Mouse (Mus musculus): Measurements from ENCODE around the gene Crabp2. TPM values are rescaled to one million over a fixed set of nuclear protein-coding genes. Genes with fewer than 3 reads are reported as not detected.

The Crabp2 gene
- polyA plus RNA-seq, 1 experiment from 2014 or later: 19.4 TPM

- no peaks in the 10 kb centered on the region for H3K27me3 ChIP-seq (replicated peaks; ENCODE audit: control insufficient read depth, insufficient read depth, low read length)
- no peak for ATAC-seq
- H3K36me3 ChIP-seq (ENCODE audit: control insufficient read depth, insufficient read depth): no peaks in the 10 kb centered on the region
- no peaks in the 10 kb centered on the region for H3K9me3 ChIP-seq (ENCODE audit: control insufficient read depth, low read length)
- H3K27ac ChIP-seq (ENCODE audit: low read length): peak overlapping the region; percentile 96
- WGBS: under 1% methylated on average over 27 of the region's 27 CpGs
- H3K9ac ChIP-seq (replicated peaks; ENCODE audit: low read depth, low read length): peak overlapping the region; percentile 97
- peak overlapping the region; percentile 99 for H3K4me3 ChIP-seq (replicated peaks; ENCODE audit: low read length)
- H3K4me1 ChIP-seq (replicated peaks; ENCODE audit: control insufficient read depth, insufficient read depth, low read length): peaks cover 40% of the 10 kb centered on the region
- peak overlapping the region; percentile 93 for H3K4me2 ChIP-seq (ENCODE audit: low read length)
These were observed 41.2 kb upstream of the Crabp2 start for GRCm38 (mm10) chr3:87906981-87907857.

- Histone ChIP-seq H3K27me3 (replicated peaks; ENCODE audit: control insufficient read depth, insufficient read depth, low read length) (no peaks in the 10 kb centered on the region), H3K4me3 (replicated peaks; ENCODE audit: low read length) (peak overlapping the region; percentile 99), H3K9ac (replicated peaks; ENCODE audit: low read depth, low read length) (peak overlapping the region; percentile 97), H3K27ac (ENCODE audit: low read length) (peak overlapping the region; percentile 47; the same call in 1 of the 2 replicates), H3K4me2 (ENCODE audit: low read length) (peak overlapping the region; percentile 93), H3K4me1 (replicated peaks; ENCODE audit: control insufficient read depth, insufficient read depth, low read length) (peaks cover 40% of the 10 kb centered on the region), H3K36me3 (ENCODE audit: control insufficient read depth, insufficient read depth) (no peaks in the 10 kb centered on the region), H3K9me3 (ENCODE audit: control insufficient read depth, low read length) (no peaks in the 10 kb centered on the region)
- WGBS: 17% methylated on average over 1 of the region's 1 CpGs
- no peak for ATAC-seq
These were observed 40.6 kb upstream of the Crabp2 start for GRCm38 (mm10) chr3:87907906-87908305.

- no peak for ATAC-seq
- Histone ChIP-seq H3K27ac (ENCODE audit: low read length) (no peak overlapping the region), H3K27me3 (replicated peaks; ENCODE audit: control insufficient read depth, insufficient read depth, low read length) (no peaks in the 10 kb centered on the region), H3K4me2 (ENCODE audit: low read length) (no peak overlapping the region), H3K9me3 (ENCODE audit: control insufficient read depth, low read length) (no peaks in the 10 kb centered on the region), H3K4me3 (replicated peaks; ENCODE audit: low read length) (no peak overlapping the region), H3K9ac (replicated peaks; ENCODE audit: low read depth, low read length) (no peak overlapping the region), H3K4me1 (replicated peaks; ENCODE audit: control insufficient read depth, insufficient read depth, low read length) (peaks cover 40% of the 10 kb centered on the region), H3K36me3 (ENCODE audit: control insufficient read depth, insufficient read depth) (peaks cover 4% of the 10 kb centered on the region)
- WGBS: 91% methylated on average over 2 of the region's 2 CpGs
These were observed 39.1 kb upstream of the Crabp2 start for GRCm38 (mm10) chr3:87909381-87909780.

GRCm38 (mm10) chr3:87909874-87910273, 38.6 kb upstream of the Crabp2 start:
- H3K4me1 ChIP-seq (replicated peaks; ENCODE audit: control insufficient read depth, insufficient read depth, low read length): peaks cover 40% of the 10 kb centered on the region
- no peak for ATAC-seq
- peak overlapping the region; percentile 39 for H3K4me2 ChIP-seq (ENCODE audit: low read length)
- 0 out of 2 replicates have a peak overlapping the region, but pooled peaks have one; percentile 40 for H3K9ac ChIP-seq (replicated peaks; ENCODE audit: low read depth, low read length)
- WGBS: 5% methylated on average over 4 of the region's 4 CpGs
- no peaks in the 10 kb centered on the region for H3K9me3 ChIP-seq (ENCODE audit: control insufficient read depth, low read length)
- H3K27ac ChIP-seq (ENCODE audit: low read length): 0 out of 2 replicates have a peak overlapping the region, but pooled peaks have one; percentile 20
- H3K36me3 ChIP-seq (ENCODE audit: control insufficient read depth, insufficient read depth): peaks cover 7% of the 10 kb centered on the region
- H3K27me3 ChIP-seq (replicated peaks; ENCODE audit: control insufficient read depth, insufficient read depth, low read length): no peaks in the 10 kb centered on the region
- H3K4me3 ChIP-seq (replicated peaks; ENCODE audit: low read length): no peak overlapping the region

- Histone ChIP-seq H3K4me3 (replicated peaks; ENCODE audit: low read length) (peak overlapping the region; percentile 35), H3K4me2 (ENCODE audit: low read length) (peak overlapping the region; percentile 39), H3K27me3 (replicated peaks; ENCODE audit: control insufficient read depth, insufficient read depth, low read length) (no peaks in the 10 kb centered on the region), H3K9me3 (ENCODE audit: control insufficient read depth, low read length) (no peaks in the 10 kb centered on the region), H3K36me3 (ENCODE audit: control insufficient read depth, insufficient read depth) (peaks cover 9% of the 10 kb centered on the region), H3K27ac (ENCODE audit: low read length) (peak overlapping the region; percentile 57; the same call in 1 of the 2 replicates), H3K9ac (replicated peaks; ENCODE audit: low read depth, low read length) (0 out of 2 replicates have a peak overlapping the region, but pooled peaks have one; percentile 40), H3K4me1 (replicated peaks; ENCODE audit: control insufficient read depth, insufficient read depth, low read length) (peaks cover 40% of the 10 kb centered on the region)
- WGBS: 6% methylated on average over 12 of the region's 12 CpGs
- no peak for ATAC-seq
These were observed 37.8 kb upstream of the Crabp2 start for GRCm38 (mm10) chr3:87910573-87911141.

- Histone ChIP-seq H3K9ac (replicated peaks; ENCODE audit: low read depth, low read length) (no peak overlapping the region), H3K9me3 (ENCODE audit: control insufficient read depth, low read length) (no peaks in the 10 kb centered on the region), H3K4me2 (ENCODE audit: low read length) (no peak overlapping the region), H3K36me3 (ENCODE audit: control insufficient read depth, insufficient read depth) (peaks cover 17% of the 10 kb centered on the region), H3K27me3 (replicated peaks; ENCODE audit: control insufficient read depth, insufficient read depth, low read length) (no peaks in the 10 kb centered on the region), H3K27ac (ENCODE audit: low read length) (no peak overlapping the region), H3K4me1 (replicated peaks; ENCODE audit: control insufficient read depth, insufficient read depth, low read length) (peaks cover 26% of the 10 kb centered on the region), H3K4me3 (replicated peaks; ENCODE audit: low read length) (no peak overlapping the region)
- WGBS: 86% methylated on average over 7 of the region's 7 CpGs
- no peak for ATAC-seq
These were observed 35.0 kb upstream of the Crabp2 start for GRCm38 (mm10) chr3:87913491-87913890.

- 96% methylated on average over 10 of the region's 10 CpGs for WGBS
- peaks cover 22% of the 10 kb centered on the region for H3K4me1 ChIP-seq (replicated peaks; ENCODE audit: control insufficient read depth, insufficient read depth, low read length)
These were observed 34.6 kb upstream of the Crabp2 start for GRCm38 (mm10) chr3:87913891-87914290.

GRCm38 (mm10) chr3:87916990-87917389, 31.5 kb upstream of the Crabp2 start:
- Histone ChIP-seq H3K27ac (ENCODE audit: low read length) (no peak overlapping the region), H3K36me3 (ENCODE audit: control insufficient read depth, insufficient read depth) (peaks cover 17% of the 10 kb centered on the region), H3K4me3 (replicated peaks; ENCODE audit: low read length) (no peak overlapping the region), H3K4me2 (ENCODE audit: low read length) (no peak overlapping the region), H3K4me1 (replicated peaks; ENCODE audit: control insufficient read depth, insufficient read depth, low read length) (peaks cover 11% of the 10 kb centered on the region), H3K27me3 (replicated peaks; ENCODE audit: control insufficient read depth, insufficient read depth, low read length) (no peaks in the 10 kb centered on the region), H3K9me3 (ENCODE audit: control insufficient read depth, low read length) (no peaks in the 10 kb centered on the region), H3K9ac (replicated peaks; ENCODE audit: low read depth, low read length) (no peak overlapping the region)
- WGBS: 88% methylated on average over 1 of the region's 1 CpGs
- ATAC-seq: no peak

More at GRCm38 (mm10) chr3:87913891-87914290, 34.6 kb upstream of the Crabp2 start:
- Histone ChIP-seq H3K27me3 (replicated peaks; ENCODE audit: control insufficient read depth, insufficient read depth, low read length) (no peaks in the 10 kb centered on the region), H3K36me3 (ENCODE audit: control insufficient read depth, insufficient read depth) (peaks cover 17% of the 10 kb centered on the region), H3K4me2 (ENCODE audit: low read length) (no peak overlapping the region), H3K4me3 (replicated peaks; ENCODE audit: low read length) (no peak overlapping the region), H3K9me3 (ENCODE audit: control insufficient read depth, low read length) (no peaks in the 10 kb centered on the region), H3K27ac (ENCODE audit: low read length) (no peak overlapping the region), H3K9ac (replicated peaks; ENCODE audit: low read depth, low read length) (no peak overlapping the region)
- ATAC-seq: no peak

GRCm38 (mm10) chr3:87918551-87918950, 29.9 kb upstream of the Crabp2 start:
- ATAC-seq: 0 out of 2 replicates have a peak, but pooled peaks have one; percentile 0
- H3K4me2 ChIP-seq (ENCODE audit: low read length): peak overlapping the region; percentile 53
- 97% methylated on average over 1 of the region's 1 CpGs for WGBS

More at GRCm38 (mm10) chr3:87918551-87918950, 29.9 kb upstream of the Crabp2 start:
- no peaks in the 10 kb centered on the region for H3K27me3 ChIP-seq (replicated peaks; ENCODE audit: control insufficient read depth, insufficient read depth, low read length)
- no peak overlapping the region for H3K9ac ChIP-seq (replicated peaks; ENCODE audit: low read depth, low read length)
- H3K27ac ChIP-seq (ENCODE audit: low read length): no peak overlapping the region
- H3K9me3 ChIP-seq (ENCODE audit: control insufficient read depth, low read length): no peaks in the 10 kb centered on the region
- peaks cover 25% of the 10 kb centered on the region for H3K36me3 ChIP-seq (ENCODE audit: control insufficient read depth, insufficient read depth)
- H3K4me3 ChIP-seq (replicated peaks; ENCODE audit: low read length): no peak overlapping the region
- peaks cover 11% of the 10 kb centered on the region for H3K4me1 ChIP-seq (replicated peaks; ENCODE audit: control insufficient read depth, insufficient read depth, low read length)

All from forebrain, embryonic 16.5 days (tissue).